Mouse (Mus musculus) urinary bladder, postnatal 4 days (tissue): ENCODE data around the gene Mthfsd.

Source experiments
- DNase-seq, 2 experiments: peaks; one replicate each; pipeline ENCODE4 v3.0.0; 2021 to 2022; ENCODE audit warnings: low spot score in 2 of 2

Mthfsd gene

GRCm38 (mm10) chr8:121073174-121074107 lies 34.8 kb downstream of the Mthfsd start:
- DNase-seq: no peak

- no peak for DNase-seq
Measured at GRCm38 (mm10) chr8:121072406-121073130, 35.6 kb downstream of the Mthfsd start.

- no peak for DNase-seq
Measured at GRCm38 (mm10) chr8:121071454-121071853, 36.7 kb downstream of the Mthfsd start.

GRCm38 (mm10) chr8:121063649-121064048 lies 44.5 kb downstream of the Mthfsd start:
- DNase-seq: no peak

GRCm38 (mm10) chr8:121062521-121062920 lies 45.7 kb downstream of the Mthfsd start:
- no peak for DNase-seq

- no peak for DNase-seq
Measured at GRCm38 (mm10) chr8:121059098-121059497, 49.1 kb downstream of the Mthfsd start.

- no peak for DNase-seq
Measured at GRCm38 (mm10) chr8:121058081-121058480, 50.1 kb downstream of the Mthfsd start.

GRCm38 (mm10) chr8:121047441-121047840 lies 60.8 kb downstream of the Mthfsd start:
- no peak for DNase-seq

- no peak for DNase-seq
Measured at GRCm38 (mm10) chr8:121043719-121044440, 64.3 kb downstream of the Mthfsd start.
